Mouse (Mus musculus): ENCODE measurements at regions not wholly inside any gene's neighbourhood (a gene's known extent, or its start where the extent isn't known, plus 50 kb on each side); places are given as distances from the start of the nearest gene placed in this dataset.
A peak's percentile ranks its signal among the peaks of the same experiment; 100 is the strongest.

- DNase-seq, result peak; percentile 15 to 25
These were observed 278.3 kb upstream of the Sulf2 start for GRCm38 (mm10) chr2:166433655-166434333.

- DNase-seq, result no peak
These were observed 277.6 kb upstream of the Sulf2 start for GRCm38 (mm10) chr2:166432948-166433654.

GRCm38 (mm10) chr2:166432531-166432930 lies 277.1 kb upstream of the Sulf2 start:
- DNase-seq, result no peak

- no peak for DNase-seq
These were observed 274.5 kb upstream of the Sulf2 start for GRCm38 (mm10) chr2:166429918-166430317.

- DNase-seq, result no peak
These were observed 274.0 kb upstream of the Sulf2 start for GRCm38 (mm10) chr2:166429494-166429893.

- DNase-seq, result no peak
These were observed 271.9 kb upstream of the Sulf2 start for GRCm38 (mm10) chr2:166427390-166427789.

- no peak for DNase-seq
These were observed 271.5 kb upstream of the Sulf2 start for GRCm38 (mm10) chr2:166426960-166427359.

- DNase-seq, result no peak
These were observed 271.0 kb upstream of the Sulf2 start for GRCm38 (mm10) chr2:166426457-166426856.

- no peak for DNase-seq
These were observed 269.7 kb upstream of the Sulf2 start for GRCm38 (mm10) chr2:166425141-166425540.

- DNase-seq, result no peak
These were observed 267.7 kb upstream of the Sulf2 start for GRCm38 (mm10) chr2:166423132-166423660.

- DNase-seq, result no peak
These were observed 264.8 kb upstream of the Sulf2 start for GRCm38 (mm10) chr2:166420275-166420674.

- DNase-seq, result no peak
These were observed 263.8 kb upstream of the Sulf2 start for GRCm38 (mm10) chr2:166419271-166419670.

- no peak for DNase-seq
These were observed 262.8 kb upstream of the Sulf2 start for GRCm38 (mm10) chr2:166418279-166418678.

- DNase-seq, result no peak
These were observed 262.2 kb upstream of the Sulf2 start for GRCm38 (mm10) chr2:166417628-166418027.

GRCm38 (mm10) chr2:166415481-166415965 lies 260.1 kb upstream of the Sulf2 start:
- no peak for DNase-seq

GRCm38 (mm10) chr2:166414856-166415255 lies 259.4 kb upstream of the Sulf2 start:
- no peak for DNase-seq

- DNase-seq, result no peak
These were observed 256.8 kb upstream of the Sulf2 start for GRCm38 (mm10) chr2:166412031-166412858.

GRCm38 (mm10) chr2:166409391-166409790 lies 253.9 kb upstream of the Sulf2 start:
- no peak for DNase-seq

GRCm38 (mm10) chr2:166408806-166409205 lies 253.3 kb upstream of the Sulf2 start:
- no peak for DNase-seq

GRCm38 (mm10) chr2:166408009-166408408 lies 252.5 kb upstream of the Sulf2 start:
- no peak for DNase-seq

- DNase-seq, result no peak
These were observed 251.4 kb upstream of the Sulf2 start for GRCm38 (mm10) chr2:166406826-166407225.

- DNase-seq, result no peak
These were observed 247.9 kb upstream of the Sulf2 start for GRCm38 (mm10) chr2:166403319-166403718.

- no peak for DNase-seq
These were observed 246.4 kb upstream of the Sulf2 start for GRCm38 (mm10) chr2:166401860-166402259.
